ENCODE assay signal across 10 mouse cellular contexts in the genomic region with DNA sequence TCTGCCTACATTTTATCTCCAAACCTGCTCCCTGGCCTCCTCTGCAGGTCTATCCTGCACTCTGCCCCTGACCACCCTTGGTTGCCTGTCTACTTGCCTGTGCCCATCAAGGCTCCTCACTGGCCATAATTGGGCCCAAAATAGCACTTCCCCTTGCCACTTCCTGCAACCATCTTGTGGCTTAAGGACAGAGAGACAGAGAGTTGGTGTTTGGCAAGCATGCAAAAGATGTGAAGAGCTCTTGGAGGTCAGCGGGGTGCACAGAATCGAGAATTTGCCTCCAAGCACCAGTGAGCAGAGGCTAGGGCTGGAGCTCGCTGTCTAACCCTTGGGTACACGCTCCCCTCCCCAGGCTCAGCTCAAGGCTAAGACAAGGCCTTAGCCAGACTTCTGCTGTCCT. TPM values are rescaled to one million over a fixed set of nuclear protein-coding genes. Genes with fewer than 3 reads are reported as not detected.
DNase-seq lines count a peak whose midpoint lies in the region; ATAC-seq and TF ChIP-seq lines count a peak whose summit lies in the region.
"Had no signal": no experiment of that assay in that cellular context is flagged by ENCODE, and none has a peak within 500 bp of the region (broad histone marks: within the 10 kb centered on the region; RNA-seq: fewer than 3 reads in every experiment).

No protein-coding gene starts in this region.

- ATAC-seq in heart, embryonic 13.5 days (ENCODE audit: extremely low read depth, insufficient number of reproducible peaks, low FRiP score, low TSS enrichment), result no peak

- WGBS in heart, embryonic 13.5 days, result 53% methylated on average over 4 of the region's 4 CpGs
- WGBS in spleen, adult 2 months, result 11% methylated on average over 4 of the region's 4 CpGs
- WGBS in macrophage (ENCODE audit: missing documents), result 3% methylated on average over 4 of the region's 4 CpGs

- no peaks in the 10 kb centered on the region for H3K9me3 ChIP-seq in heart, embryonic 13.5 days
- H3K9me3 ChIP-seq: embryonic facial prominence, embryonic 15.5 days had no signal

- no peak for TF ChIP-seq CTCF in spleen, adult 2 months (IDR thresholded peaks at IDR 0.05; ENCODE audit: extremely low read depth, insufficient read depth, insufficient read length, insufficient replicate concordance)

- H3K79me2 ChIP-seq in macrophage (ENCODE audit: inconsistent target), result no peaks in the 10 kb centered on the region

- H3K4me2 ChIP-seq in heart, embryonic 13.5 days, result no peak overlapping the region
- H3K4me2 ChIP-seq: embryonic facial prominence, embryonic 15.5 days had no signal

- no peaks in the 10 kb centered on the region for H3K27me3 ChIP-seq in heart, embryonic 13.5 days (replicated peaks)
- H3K27me3 ChIP-seq in spleen, adult 2 months (ENCODE audit: control insufficient read depth, insufficient read depth, low read length), result no peaks in the 10 kb centered on the region
- H3K27me3 ChIP-seq: embryonic facial prominence, embryonic 15.5 days had no signal

- no peak for TF ChIP-seq POLR2A in spleen, adult 2 months (IDR thresholded peaks at IDR 0.05; ENCODE audit: low read depth, low read length)

- H3K36me3 ChIP-seq in heart, embryonic 13.5 days, result peaks cover 28% of the 10 kb centered on the region
- H3K36me3 ChIP-seq in spleen, adult 2 months (ENCODE audit: control insufficient read depth, insufficient read depth, low read length), result no peaks in the 10 kb centered on the region
- no peaks in the 10 kb centered on the region for H3K36me3 ChIP-seq in macrophage (ENCODE audit: inconsistent target)

- no peak for DNase-seq in heart, postnatal 4 days
- DNase-seq in spleen, adult 2 months (ENCODE audit: low read depth in 1 of 2, low spot score in 2 of 2), result peak in 1 of 2 experiments; percentile 37
- no peak for DNase-seq in spleen, postnatal 10 days (ENCODE audit: low spot score in 2 of 2)
- DNase-seq in urinary bladder, postnatal 14 days (ENCODE audit: low spot score), result no peak
- no peak for DNase-seq in right cerebral cortex, postnatal 4 days
- no peak for DNase-seq in left cerebral cortex, adult 18-20 months (ENCODE audit: low spot score in 2 of 2)
- DNase-seq: cerebellum, postnatal 10 days had no signal

- no peak overlapping the region for H3K4me3 ChIP-seq in heart, embryonic 13.5 days
- no peak overlapping the region for H3K4me3 ChIP-seq in spleen, adult 2 months (ENCODE audit: extremely low read depth, insufficient read depth, insufficient read length)
- no peak overlapping the region for H3K4me3 ChIP-seq in macrophage (ENCODE audit: inconsistent target)
- H3K4me3 ChIP-seq: embryonic facial prominence, embryonic 15.5 days had no signal

- peaks cover 41% of the 10 kb centered on the region for H3K4me1 ChIP-seq in heart, embryonic 13.5 days
- H3K4me1 ChIP-seq in spleen, adult 2 months (ENCODE audit: control insufficient read depth, insufficient read depth, insufficient read length), result peaks cover 23% of the 10 kb centered on the region

- peak overlapping the region; percentile 31; the same call in 1 of the 2 replicates for H3K27ac ChIP-seq in heart, embryonic 13.5 days (replicated peaks)
- peak overlapping the region; percentile 85 for H3K27ac ChIP-seq in spleen, adult 2 months (ENCODE audit: insufficient read depth, low read length)
- peak overlapping the region; percentile 85 for H3K27ac ChIP-seq in macrophage
- H3K27ac ChIP-seq: embryonic facial prominence, embryonic 15.5 days had no signal

- peak overlapping the region; percentile 20; the same call in 1 of the 2 replicates for H3K9ac ChIP-seq in heart, embryonic 13.5 days
- H3K9ac ChIP-seq: embryonic facial prominence, embryonic 15.5 days had no signal

RNA-seq across cellular contexts. Expression of a gene that starts 5.3 kb away (rescaled TPM):
- 2.9 and 3.7 TPM in 2 replicates for polyA plus RNA-seq in heart, embryonic 13.5 days (2015; fragmentation: Nextera tagmentation; extraction: Ambion mirVana)
- total RNA-seq in heart, postnatal 4 days (2021), result 1 to 10 TPM; 5.6 to 6.4 TPM
- polyA plus RNA-seq in spleen, adult 2 months (2012; rRNA removed), result 79.2 and 97.8 TPM in 2 replicates
- 10 to 100 TPM in 6 of 26 experiments, 1 to 10 TPM in 15, under 1 TPM in 4, not detected in 1; 0.53 to 25.0 (median 3.5) TPM for total RNA-seq in macrophage (2018; cell fraction: chromatin; rRNA removed)
- 10 to 100 TPM in 3 of 26 experiments, 1 to 10 TPM in 22, under 1 TPM in 1; 0.53 to 13.3 (median 4.2) TPM for total RNA-seq in macrophage (2018; cell fraction: cytosol; rRNA removed)
- total RNA-seq in macrophage (2018; cell fraction: nucleus; rRNA removed), result 10 to 100 TPM in 6 of 26 experiments, 1 to 10 TPM in 19, under 1 TPM in 1; 0.96 to 13.9 (median 6.1) TPM
- 2.4 to 9.2 TPM (median 3.7 TPM) in 3 replicates for polyA plus RNA-seq in macrophage (2018)
- total RNA-seq in left cerebral cortex, adult 18-20 months (2021), result 10 to 100 TPM; 13.2 to 21.8 TPM

Comparison
In these comparisons a context has a peak if more than half of its experiments do, and no peak if none do; other contexts are left out.
1. H3K27ac ChIP-seq: peak in every context shown above with its lines; median percentile 85 in spleen, adult 2 months; 85 in macrophage; 31 in heart, embryonic 13.5 days.